Mouse (Mus musculus): ENCODE data around the gene Lamb3. TPM values are rescaled to one million over a fixed set of nuclear protein-coding genes. Genes with fewer than 3 reads are reported as not detected.
"Not testable (repeated sequence)": the region's sequence is repeated elsewhere in the genome, so short reads cannot be mapped to it uniquely, and the experiment has no call there.

The Lamb3 gene
- total RNA-seq, 2 experiments from 2014 or later: 1.4 to 2.1 TPM

- DNase-seq (ENCODE audit: extremely low spot score in 1 of 2, low spot score in 2 of 2): no peak
- intact Hi-C loops (cut with DNase I): no loop called here
These were observed 26.7 kb downstream of the Lamb3 start for GRCm38 (mm10) chr1:193234130-193234645.

DNA sequence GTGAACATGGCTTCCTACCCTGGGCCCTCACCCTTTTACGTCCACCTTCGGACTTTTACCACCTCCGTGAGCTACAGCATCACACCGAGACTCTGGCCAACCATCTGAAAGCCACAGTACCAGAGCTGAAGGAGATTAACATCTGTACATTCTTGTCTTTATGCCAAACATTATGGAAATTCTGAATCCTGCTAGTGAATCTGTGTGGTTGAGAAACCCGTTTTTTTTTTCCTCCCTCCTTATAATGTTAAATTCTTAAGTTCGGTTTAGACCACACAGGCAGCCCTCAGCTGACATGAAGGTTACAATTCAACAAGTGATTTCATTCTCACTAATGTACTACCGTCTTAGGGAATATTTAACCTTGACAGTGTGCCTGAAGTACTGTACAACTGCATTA lies 27.4 kb downstream of the Lamb3 start:
- intact Hi-C loops (cut with DNase I): no loop called here
- no peak for DNase-seq (ENCODE audit: extremely low spot score in 1 of 2, low spot score in 2 of 2)

DNA sequence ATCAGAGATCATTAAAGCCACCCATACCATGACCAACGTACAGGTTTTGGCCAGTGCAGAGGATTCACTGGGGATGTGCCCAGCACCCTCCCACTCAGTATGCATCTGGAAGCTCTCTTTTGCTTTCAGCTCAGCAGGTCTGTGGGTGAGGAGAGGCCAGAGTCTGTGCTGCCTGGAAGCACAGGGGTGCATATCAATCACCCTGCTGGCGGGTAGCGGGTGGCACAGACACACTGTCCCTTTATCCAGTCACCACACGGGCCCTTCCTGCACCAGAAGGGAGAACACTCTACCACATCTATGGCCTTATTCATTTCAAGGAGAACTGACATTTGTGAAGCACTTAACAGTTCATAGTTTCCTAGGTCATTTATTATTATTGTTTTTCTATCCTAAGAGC lies 30.9 kb downstream of the Lamb3 start:
- peak in 1 of 2 experiments; percentile 30 for DNase-seq (ENCODE audit: extremely low spot score in 1 of 2, low spot score in 2 of 2)

GRCm38 (mm10) chr1:193241436-193241835 lies 33.9 kb downstream of the Lamb3 start:
- DNase-seq (ENCODE audit: extremely low spot score in 1 of 2, low spot score in 2 of 2): no peak
- intact Hi-C loops (cut with DNase I): no loop called here

More for the DNA sequence above, 30.9 kb downstream of the Lamb3 start:
- intact Hi-C loops (cut with DNase I): no loop called here

- peak; percentile 78 to 85 for DNase-seq (ENCODE audit: extremely low spot score in 1 of 2, low spot score in 2 of 2)
- intact Hi-C loops (cut with DNase I): no loop called here
These were observed 34.7 kb downstream of the Lamb3 start for GRCm38 (mm10) chr1:193242238-193242637.

DNA sequence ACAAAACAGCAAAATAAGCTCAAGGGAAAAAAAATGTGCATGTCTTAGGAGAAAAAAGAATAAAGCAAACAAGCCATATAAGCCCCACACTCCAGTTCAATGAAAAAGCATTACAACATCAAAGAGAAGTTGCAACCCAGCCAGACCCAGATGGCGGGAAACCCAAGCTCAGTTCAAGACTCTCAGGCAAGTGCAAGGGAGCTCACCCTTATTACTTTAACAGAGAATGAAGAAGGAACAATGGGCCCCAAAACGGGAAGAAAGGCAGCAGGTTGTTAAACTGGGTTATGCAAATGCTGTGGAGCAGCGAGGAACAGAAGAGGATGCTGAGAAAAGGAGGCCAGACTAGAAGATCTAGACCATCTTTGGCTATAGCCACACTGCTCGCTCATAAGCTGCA lies 35.4 kb downstream of the Lamb3 start:
- DNase-seq (ENCODE audit: extremely low spot score in 1 of 2, low spot score in 2 of 2): no peak
- intact Hi-C loops (cut with DNase I): no loop called here

DNA sequence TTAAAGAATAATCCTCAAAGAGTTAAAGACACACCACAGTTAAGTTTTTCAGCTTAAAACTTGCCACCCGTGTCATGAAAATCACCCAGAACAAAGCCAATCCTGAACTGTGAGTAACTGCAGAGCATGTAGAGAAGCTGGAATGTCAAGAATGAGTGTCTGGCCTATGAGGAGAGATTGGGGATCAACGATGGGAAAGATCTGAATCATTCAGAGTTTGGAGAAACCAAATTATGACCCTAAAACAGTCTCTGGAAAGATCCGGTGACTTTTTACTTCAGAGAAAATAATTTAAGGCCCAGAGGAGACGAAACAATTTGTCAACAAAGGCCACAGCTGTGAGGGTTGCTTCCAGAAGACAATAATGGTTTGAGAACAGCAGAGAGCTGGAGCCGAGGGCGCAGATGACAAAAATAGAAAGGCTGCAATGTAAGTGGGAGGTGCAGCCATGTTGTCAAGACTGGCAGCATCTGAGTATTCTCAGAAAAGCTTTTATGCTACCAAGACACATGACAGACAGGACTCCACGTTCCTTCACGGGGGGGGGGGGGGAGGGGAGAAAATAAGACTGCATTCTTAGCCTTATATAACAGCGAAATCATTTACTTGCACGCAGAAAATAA lies 36.2 kb downstream of the Lamb3 start:
- intact Hi-C loops (cut with DNase I): no loop called here
- DNase-seq (ENCODE audit: extremely low spot score in 1 of 2, low spot score in 2 of 2): no peak

DNA sequence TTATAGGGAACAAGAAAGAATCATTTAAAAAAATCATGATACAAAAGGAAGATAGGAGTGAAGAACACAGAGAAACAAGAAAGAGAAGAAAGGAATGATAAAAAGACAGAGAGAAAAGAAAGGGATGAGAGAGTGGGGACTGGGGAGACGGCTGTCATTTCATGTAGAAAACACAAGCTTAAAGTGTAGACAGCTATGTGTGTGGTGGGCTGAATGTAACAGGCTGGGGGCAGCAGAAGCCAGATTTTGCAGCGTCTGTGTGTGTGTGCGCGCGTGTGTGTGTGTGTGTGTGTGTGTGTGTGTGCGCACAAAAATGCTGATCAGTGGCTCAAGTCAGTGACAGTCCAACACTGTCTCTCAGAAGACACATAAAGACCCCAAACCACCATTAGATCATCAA lies 36.7 kb downstream of the Lamb3 start:
- intact Hi-C loops (cut with DNase I): no loop called here

DNA sequence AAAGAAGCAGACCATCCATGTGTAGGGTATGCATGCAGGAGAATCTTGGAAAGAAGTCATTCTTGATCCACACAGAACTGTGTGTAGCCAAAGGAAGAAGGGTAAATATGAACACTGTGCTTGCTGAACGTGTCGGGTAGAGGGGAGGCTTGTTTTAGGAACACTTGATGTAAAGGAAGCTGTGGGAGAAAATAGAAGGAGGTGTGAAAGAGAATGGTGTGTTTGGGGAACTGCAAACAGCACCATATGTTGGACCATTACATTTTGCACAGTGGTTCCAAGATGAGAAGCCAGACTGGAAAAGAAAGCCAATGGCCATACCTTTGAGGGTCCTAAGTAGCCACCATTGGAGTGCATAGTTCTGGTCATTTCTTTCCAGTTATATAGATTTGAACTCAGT lies 42.5 kb downstream of the Lamb3 start:
- intact Hi-C loops (cut with DNase I): no loop called here
- no peak for DNase-seq (ENCODE audit: extremely low spot score in 1 of 2, low spot score in 2 of 2)

More for the DNA sequence above, 36.7 kb downstream of the Lamb3 start:
- no peak for DNase-seq (ENCODE audit: extremely low spot score in 1 of 2, low spot score in 2 of 2)

DNA sequence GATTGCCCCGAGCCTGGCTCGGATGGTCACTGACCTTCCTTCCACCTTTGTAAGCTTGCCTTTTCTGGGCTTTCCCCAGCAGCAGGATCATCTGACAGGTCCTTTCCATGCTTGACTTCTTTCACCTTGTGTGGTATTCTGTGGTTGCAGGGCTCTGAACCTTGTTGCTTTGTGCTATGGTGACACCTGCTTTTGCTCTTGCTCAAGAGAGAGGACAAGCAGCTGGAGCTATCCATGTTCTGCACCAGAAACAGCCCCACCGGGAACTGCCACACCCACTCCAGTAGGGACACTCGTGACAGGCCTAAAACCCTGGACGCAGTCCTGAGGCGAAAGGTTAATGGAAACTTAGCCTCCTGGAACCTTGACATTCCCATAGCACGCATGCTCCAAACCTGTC lies 43.9 kb downstream of the Lamb3 start:
- no peak for DNase-seq (ENCODE audit: extremely low spot score in 1 of 2, low spot score in 2 of 2)
- intact Hi-C loops (cut with DNase I): no loop called here

- intact Hi-C loops (cut with DNase I): no loop called here
- DNase-seq (ENCODE audit: extremely low spot score in 1 of 2, low spot score in 2 of 2): no peak
These were observed 45.1 kb downstream of the Lamb3 start for GRCm38 (mm10) chr1:193252616-193253015.

DNA sequence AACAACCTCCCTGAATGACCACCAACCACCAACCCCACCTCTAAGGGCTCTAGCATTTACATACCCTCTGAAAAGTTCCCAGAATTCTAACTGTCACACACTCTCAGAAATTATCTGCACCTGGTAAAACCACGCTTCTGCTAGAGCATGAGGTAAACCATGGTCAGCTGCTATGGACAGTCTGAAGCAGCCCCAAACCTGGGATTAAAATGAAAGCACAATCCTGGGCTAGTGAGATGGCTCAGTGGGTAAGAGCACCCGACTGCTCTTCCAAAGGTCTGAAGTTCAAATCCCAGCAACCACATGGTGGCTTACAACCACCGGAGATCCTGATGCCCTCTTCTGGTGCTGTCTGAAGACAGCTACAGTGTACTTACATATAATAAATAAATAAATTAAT lies 46.4 kb downstream of the Lamb3 start:
- intact Hi-C loops (cut with DNase I): loop anchor here (2.0 kb wide), 1 partner anchor 45 kb away; no protein-coding TSS in a partner anchor
- not testable (repeated sequence) for DNase-seq (ENCODE audit: extremely low spot score in 1 of 2, low spot score in 2 of 2)

- DNase-seq (ENCODE audit: extremely low spot score in 1 of 2, low spot score in 2 of 2): no peak
- intact Hi-C loops (cut with DNase I): loop anchor here (2.0 to 5.0 kb wide), 2 partner anchors 46 to 112 kb away; no protein-coding TSS in a partner anchor
These were observed 47.5 kb downstream of the Lamb3 start for GRCm38 (mm10) chr1:193255032-193255431.

DNA sequence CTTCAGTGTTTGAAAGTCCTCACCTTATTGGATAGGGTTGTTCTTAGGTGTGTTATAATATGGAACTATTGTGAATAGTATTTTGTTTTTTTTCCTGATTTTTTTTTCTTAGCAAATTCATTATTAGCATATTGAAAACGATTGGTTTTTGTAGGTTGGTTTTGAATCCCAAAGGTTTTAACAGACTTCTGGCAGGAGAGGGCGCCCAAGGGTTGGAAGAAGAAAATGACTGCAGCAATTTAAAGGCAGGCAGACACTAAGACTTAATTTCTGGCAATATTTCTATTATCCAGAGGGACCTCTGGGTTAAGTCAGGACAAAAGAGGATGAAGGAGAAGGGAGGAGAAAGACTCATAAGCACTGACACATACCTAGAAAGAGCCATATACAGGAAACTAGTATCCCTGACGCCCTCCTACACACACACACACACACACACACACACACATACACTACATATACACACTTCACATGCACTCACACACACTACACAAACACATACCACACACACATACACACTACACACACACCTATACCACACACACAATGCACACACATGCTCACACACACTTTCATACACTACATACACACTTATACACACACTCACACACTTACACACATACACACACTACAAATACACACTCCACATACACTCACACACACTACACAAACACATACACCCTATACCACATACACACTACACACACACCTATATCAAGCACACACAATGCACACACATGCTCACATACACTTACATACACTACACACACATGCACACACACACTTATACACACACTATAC lies 48.2 kb downstream of the Lamb3 start:
- DNase-seq (ENCODE audit: extremely low spot score in 1 of 2, low spot score in 2 of 2): peak; percentile 70
- intact Hi-C loops (cut with DNase I): loop anchor here (2.0 to 5.0 kb wide), 3 partner anchors 47 to 112 kb away; no protein-coding TSS in a partner anchor

- intact Hi-C loops (cut with DNase I): loop anchor here (2.0 to 5.0 kb wide), 2 partner anchors 69 to 111 kb away; no protein-coding TSS in a partner anchor
These were observed 48.7 kb downstream of the Lamb3 start for GRCm38 (mm10) chr1:193256289-193256577.

GRCm38 (mm10) chr1:193256621-193257098 lies 49.2 kb downstream of the Lamb3 start:
- intact Hi-C loops (cut with DNase I): loop anchor here (2.0 to 5.0 kb wide), 2 partner anchors 68 to 111 kb away; no protein-coding TSS in a partner anchor
- no peak for DNase-seq (ENCODE audit: extremely low spot score in 1 of 2, low spot score in 2 of 2)

More at GRCm38 (mm10) chr1:193256289-193256577, 48.7 kb downstream of the Lamb3 start:
- DNase-seq (ENCODE audit: extremely low spot score in 1 of 2, low spot score in 2 of 2): no peak

DNA sequence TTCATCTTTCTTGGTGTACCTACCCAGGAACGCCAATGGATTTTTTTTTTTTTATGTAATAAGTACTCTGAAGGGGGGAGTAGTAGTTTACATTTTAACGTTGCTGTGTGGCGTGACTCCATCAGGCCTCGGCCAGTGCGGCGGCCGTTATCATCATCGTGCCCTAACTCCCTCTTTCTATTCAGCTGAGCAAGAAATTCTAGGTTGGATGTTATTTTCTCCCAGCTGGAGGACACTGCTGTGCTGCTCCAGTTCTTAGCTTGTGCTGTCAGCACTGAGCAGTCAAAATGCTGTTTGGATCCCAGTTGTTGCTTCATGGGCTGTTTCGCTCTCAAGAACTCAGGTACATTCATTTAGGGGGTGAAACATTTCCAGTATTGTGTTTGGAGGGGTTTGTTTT lies 52.1 kb downstream of the Lamb3 start:
- no peak for DNase-seq (ENCODE audit: extremely low spot score in 1 of 2, low spot score in 2 of 2)
- intact Hi-C loops (cut with DNase I): loop anchor here (5.0 kb wide), 1 partner anchor 108 kb away; no protein-coding TSS in a partner anchor

- no peak for DNase-seq (ENCODE audit: extremely low spot score in 1 of 2, low spot score in 2 of 2)
- intact Hi-C loops (cut with DNase I): no loop called here
These were observed 54.5 kb downstream of the Lamb3 start for GRCm38 (mm10) chr1:193261897-193262548.

All from left cerebral cortex, postnatal 10 days (tissue).